Mouse (Mus musculus) cerebellum, adult 9-11 months (tissue): ENCODE results near the gene Ttc33.
A peak's percentile ranks its signal among the peaks of the same experiment; 100 is the strongest.
"Not testable (repeated sequence)": the region's sequence is repeated elsewhere in the genome, so short reads cannot be mapped to it uniquely, and the experiment has no call there.

ENCODE experiments used
- DNase-seq: peaks from one replicate; pipeline ENCODE4 v3.0.0; 2022

The Ttc33 gene

DNA sequence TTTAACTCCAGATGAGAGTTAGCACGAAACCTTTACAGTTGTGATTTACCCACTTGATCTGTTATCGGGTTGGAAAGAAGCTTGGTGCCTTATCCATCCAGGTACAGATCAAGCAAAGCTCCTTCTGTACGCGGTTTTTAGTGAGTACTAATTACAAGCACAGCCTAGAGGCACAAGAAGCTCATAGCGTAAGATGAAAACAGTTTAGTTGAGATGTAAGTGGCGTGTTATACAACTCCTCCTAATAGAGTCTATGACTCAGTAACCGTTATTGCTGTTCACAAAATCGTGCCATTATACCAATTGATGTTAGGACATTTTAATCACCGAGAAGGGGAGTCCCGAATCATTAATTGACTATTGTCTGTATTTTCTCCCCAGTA lies 959 bp downstream of the Ttc33 start:
- DNase-seq: no peak

DNA sequence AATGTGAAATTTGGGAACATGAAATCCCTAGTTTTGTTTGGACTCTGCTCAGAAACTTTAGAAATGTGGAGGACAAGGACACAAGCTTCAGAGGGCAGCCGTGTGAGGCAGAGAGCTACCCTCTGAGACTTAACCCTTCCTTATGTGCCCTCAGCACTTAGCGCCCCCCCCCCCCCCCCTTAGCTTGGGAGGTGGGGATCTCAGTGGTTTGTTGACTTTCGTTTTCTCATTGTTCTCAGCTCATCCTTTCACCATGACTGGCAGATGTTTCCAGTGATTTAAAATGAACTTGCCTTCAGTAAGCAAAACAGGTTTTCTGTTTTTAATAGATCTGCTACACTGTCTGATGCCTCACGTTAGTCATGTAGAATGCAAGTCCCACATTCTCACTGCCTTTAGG lies 1.8 kb downstream of the Ttc33 start:
- DNase-seq: no peak

DNA sequence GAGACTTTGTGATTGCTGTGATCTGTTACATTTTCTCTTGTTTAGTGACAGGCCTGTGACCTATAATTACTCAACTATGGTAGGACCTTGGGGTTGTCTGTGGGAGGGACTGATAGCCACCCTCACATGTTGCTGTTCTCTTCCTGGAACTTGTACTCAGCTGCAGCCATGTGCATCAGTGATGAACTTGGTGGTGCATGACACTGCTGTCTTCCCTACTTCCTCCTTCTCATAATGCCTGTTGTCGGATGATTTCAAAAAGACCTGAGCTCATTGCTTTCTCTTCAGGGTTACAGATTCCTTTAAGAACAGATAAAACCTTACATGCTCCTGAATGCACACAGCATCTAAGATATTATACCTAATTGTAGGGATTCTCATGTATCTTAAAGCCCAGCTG lies 2.7 kb downstream of the Ttc33 start:
- DNase-seq: no peak

DNA sequence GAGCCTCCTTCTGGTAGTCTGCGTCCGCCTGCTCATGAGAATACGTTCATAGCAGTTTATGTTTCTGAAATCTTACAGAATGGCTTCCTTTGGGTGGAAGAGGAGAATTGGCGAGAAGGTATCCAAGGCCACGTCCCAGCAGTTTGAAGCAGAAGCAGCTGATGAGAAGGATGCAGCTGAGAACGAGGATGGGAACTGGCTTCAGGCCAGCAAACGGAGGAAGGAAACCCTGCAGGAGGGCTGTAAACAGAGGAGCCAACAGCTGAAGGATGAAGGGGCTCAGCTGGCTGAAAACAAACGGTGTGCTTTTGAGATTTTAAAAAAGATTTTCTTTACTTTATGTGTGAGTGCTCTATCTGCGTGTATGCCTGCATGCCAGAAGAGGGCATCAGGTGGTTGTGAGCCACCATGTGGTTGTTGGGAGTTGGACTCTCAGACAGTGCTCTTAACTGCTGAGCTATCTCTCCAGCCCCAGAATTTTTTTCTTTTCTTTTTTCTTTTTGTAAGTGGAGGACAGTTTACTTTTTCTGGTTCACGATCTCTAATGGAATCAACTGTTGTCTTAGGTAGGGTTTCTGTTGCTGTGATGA lies 4.3 kb downstream of the Ttc33 start:
- DNase-seq: peak; percentile 19

DNA sequence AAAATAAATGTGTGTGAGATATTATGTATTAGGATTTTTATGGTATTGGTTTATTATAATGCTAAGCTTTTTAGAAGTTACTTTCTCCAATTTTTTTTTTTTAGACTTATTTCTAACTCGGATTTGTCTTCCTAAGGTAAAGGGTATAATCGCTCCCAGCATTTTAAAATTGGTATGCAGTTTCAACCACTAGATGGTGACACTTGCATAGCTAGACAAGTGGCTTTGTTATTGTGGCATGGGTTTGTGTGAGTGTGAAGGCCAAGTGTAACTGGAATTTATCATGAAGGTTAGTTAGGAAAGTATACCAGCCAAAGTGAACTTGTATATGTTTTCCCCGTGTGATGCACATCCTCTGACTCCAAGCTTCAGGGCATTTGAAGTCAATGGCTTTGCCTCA lies 8.5 kb downstream of the Ttc33 start:
- DNase-seq: no peak

DNA sequence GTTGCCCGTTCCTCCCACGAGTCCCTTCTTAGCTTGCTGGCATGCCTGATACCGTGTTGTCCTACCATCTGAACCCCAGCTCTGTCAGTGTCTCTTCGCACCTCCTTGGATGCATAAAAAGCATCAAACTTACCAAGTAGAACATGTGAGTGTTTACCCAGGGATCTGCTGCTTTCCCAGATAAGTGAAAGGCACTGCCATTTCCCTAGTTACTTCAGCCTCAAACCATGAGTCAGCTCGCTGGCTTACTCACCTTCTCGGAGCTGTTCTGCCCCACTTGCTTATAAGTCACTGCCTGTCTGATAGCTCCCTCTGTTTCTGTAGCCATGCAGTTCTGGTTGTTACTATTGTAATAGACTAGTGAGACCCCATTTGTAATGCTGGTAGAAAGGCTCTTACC lies 9.1 kb downstream of the Ttc33 start:
- DNase-seq: no peak

DNA sequence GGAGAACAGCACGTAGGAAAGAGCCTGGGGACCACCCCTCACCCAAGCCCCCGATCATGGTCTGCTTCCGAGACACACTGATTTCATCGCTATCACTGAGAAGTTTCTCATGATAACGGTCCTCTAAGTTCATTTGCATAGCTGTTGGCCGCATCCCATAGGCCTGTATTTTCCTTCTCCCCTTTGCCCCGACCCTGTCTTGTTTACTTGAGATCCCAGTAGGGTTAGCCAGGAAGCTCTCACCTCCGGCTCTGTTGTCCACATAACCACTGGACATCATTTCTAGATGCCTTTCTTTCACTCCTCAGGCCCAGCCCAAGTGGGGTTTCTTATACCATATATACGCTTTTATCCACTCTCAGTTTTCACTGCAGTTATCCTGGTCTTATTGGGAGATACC lies 9.6 kb downstream of the Ttc33 start:
- no peak for DNase-seq

DNA sequence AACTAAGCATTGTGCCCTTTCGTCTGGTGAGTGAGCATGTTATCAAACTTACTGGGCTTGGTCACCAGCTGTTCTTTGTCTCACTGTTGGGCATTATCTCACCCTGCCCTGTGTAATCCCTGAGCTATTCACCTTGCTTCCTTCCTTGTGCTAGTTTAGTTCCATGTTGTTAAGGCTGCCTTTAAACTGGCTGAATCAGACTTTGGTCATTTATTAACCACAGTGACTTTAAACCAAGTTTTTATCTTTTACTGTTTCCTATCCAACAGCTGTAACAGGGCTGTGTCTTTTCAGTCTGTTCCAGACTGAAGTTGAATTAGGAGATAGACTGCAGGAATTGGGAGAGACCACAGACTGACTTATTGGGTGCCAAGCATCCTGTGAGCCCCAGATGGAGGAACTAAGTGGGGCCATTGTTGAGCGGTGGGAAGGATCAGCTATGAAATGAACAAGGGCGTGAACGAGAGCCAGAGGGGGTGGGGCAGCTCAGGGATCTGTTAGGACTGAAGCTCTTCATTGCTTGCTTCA lies 10.7 kb downstream of the Ttc33 start:
- DNase-seq: no peak

DNA sequence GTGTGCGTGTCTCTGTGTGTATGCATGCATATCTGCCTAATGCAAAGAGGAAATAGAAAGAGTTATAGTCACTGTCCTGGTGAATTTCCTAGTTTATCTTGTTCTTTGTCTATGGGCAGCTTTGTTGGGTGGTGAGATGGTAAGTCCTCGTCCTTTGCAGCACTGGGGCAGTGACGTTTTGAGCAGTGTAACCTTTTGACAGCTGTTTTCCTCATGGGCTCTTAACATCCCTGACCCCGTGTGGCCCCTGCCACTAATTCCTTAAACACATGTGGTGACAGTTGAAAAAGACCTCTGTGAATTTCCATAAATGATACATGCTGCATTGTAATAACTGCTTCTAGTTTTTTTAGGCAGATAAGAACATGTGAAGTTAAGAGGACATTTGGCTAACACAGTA lies 11.4 kb downstream of the Ttc33 start:
- no peak for DNase-seq

DNA sequence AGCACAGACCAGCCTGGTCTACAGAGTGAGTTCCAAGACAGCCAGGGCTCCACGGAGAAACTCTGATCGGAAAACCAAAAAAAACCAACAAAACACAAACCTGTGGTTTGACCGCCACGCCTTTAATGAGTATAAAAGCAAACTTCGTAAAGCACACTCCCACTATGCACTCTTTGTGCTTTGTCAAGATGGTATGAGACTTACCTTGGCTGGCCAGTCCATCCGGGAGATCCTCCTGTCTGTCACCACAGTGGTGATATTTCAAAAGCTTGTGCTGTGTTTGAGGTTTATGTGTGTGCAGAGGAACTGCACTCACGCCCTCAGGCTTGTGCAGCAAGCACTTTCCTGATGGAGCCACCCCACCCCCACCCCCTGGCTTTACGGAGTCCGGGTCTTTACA lies 19.9 kb downstream of the Ttc33 start:
- DNase-seq: no peak

DNA sequence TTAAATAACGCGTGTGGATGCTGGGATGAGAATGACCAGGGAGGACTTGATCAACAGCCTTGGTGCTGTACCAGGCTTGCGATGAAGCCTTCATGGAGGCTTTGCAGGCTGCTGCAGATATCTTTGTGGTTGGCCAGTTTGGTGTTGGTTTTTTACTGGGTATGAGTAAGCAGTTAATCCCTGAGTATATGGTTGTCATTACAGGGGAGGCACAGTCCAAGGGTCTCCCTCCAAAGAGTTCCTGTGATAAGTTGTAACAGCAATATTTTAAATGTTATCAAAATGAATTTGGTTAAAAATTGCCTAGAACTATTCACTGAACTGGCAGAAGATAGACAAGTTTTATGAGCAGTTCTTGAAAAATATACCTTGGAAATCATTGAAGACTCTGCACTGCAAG lies 23.8 kb downstream of the Ttc33 start:
- no peak for DNase-seq

DNA sequence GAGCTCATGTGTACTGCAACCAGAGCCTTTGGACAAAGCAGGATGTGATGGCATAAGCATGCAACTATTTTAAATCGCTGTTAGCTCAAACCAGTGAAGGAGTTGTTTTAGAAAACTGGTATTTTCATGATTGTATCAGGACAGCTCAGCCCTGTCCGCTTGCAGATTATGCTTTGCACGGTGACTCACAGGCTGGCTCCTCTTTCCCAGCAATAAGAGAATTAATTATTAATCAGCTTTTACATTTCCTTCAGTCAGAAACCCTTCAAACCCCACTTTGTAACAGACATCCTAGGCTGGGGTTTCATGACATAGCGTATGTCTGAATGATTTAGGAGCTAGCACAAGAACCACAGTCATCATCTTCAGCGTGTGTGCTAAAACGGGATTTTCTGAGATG lies 35.2 kb downstream of the Ttc33 start:
- DNase-seq: no peak

DNA sequence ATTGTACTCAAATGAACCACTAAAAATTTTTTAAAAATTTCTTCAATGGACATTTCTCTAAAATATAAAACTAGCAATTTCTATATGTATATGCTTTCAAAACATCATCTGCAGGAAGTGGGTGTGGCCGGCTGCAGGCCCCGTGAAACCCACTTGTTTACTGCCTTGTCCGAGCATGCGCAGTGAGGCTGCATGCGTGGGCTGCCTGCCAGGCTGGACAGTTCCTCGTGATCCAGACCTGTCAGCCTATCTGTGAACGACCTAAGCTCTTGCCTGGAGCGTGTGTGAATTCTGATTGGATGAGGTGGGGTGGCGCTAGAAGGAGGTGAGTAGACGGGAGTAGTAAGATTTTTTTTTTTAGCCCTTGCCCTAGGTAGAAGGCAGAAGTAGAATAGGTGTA lies 45.4 kb downstream of the Ttc33 start:
- not testable (repeated sequence) for DNase-seq

DNA sequence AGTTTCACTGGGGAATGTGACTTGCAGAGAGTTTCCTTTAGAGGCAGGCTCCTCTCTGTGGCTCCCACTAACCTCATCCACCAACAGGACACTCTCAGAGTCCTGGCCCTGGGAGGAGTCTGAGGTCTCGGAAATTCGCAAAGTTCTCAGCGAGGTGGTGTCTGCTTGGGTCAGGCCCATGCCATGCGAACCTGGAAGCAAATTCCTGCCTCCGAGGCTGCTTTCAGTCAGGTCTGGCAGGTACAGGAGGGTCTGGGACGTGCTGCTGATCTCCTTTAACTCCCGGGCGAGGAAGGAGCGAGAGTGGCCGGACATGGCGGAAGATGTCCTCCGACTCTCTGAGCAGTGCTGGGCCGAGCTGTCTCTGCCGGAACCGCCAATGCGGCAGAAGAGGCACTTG lies 49.3 kb downstream of the Ttc33 start:
- DNase-seq: no peak

DNA sequence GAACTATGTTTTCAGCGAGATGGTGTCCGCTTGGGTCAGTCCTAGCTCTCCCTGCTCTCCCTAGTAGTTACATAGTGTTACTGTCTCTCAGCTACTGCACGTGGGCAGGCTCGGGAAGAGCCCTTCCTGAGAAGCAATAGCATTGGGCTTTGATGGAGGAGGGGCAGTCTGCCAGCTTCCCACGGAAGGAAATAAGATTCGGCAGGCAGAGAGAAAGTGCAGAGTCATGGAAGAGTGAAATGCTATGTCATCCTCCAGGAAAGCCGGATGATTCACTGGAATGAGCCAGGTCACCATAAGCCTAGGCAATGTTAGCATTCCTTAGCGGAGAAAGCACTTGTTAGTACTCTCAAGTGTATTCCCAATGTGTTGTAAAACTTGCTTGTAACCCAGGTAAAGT lies 50.2 kb downstream of the Ttc33 start:
- no peak for DNase-seq

DNA sequence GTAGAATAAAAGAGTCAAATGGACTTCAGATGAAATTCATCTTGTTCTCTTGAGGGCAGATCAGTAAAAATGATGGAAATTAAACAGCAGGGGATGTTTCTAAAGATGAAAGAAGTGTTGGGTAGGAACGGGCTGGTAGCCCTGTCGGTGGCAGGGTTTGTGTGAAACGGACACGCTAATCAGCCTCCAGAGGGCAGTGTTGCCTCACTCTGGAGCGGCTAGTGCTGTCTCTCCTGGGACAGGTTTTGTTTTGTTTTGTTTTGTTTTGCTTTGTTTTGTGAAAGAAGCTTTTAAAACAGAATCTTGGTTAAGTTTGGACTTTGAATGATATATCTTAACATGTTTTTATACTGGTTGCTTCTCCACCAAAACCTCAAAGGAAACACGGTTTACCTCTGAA lies 51.2 kb downstream of the Ttc33 start:
- DNase-seq: peak; percentile 31

DNA sequence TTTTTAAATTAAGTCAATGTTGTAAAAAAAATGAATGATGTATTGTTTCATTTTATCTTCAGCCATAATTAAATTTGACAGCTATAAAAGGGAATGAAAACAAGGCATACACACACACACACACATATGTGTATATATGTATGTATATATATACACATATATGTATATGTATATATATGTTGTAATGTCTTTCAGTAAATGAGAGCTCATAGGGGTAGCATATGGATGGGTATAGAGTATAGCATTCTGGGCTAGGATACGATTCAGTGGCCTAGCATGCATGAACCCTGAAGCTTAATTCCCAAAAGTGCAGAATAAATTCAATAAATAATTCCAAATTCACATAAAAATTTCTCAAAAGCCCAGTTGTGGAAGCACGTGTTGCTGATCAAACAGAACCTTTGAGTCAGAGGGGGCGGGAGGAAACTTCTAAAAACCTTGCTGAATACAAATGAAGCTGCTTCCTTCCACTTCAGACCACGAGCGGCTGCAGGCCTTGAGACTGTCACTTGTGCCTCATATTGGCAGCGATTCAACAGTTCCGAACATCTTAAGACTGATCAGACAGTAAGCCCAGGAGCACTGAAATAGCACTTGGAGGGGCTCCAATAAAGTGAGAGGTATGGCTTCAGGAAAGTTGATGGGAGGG lies 51.8 kb downstream of the Ttc33 start:
- DNase-seq: no peak

DNA sequence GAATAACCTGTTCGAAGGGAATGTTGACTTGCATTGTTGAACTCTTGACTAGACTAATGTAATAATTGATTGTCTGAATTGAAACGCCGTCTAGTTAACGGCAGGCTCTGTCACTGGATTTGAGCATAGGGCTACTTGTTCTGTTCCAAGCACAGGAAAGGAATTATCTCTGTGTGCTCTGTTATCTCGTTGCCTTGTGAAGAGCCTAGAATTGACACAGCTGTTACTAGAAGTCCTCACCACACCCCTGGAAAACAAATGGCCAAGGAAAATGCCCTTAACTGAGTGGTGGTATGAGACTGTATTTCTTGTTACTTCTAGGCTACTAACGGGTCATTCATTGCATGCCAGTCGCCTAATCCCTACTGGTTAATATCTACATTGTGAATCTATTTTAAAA lies 52.7 kb downstream of the Ttc33 start:
- no peak for DNase-seq

DNA sequence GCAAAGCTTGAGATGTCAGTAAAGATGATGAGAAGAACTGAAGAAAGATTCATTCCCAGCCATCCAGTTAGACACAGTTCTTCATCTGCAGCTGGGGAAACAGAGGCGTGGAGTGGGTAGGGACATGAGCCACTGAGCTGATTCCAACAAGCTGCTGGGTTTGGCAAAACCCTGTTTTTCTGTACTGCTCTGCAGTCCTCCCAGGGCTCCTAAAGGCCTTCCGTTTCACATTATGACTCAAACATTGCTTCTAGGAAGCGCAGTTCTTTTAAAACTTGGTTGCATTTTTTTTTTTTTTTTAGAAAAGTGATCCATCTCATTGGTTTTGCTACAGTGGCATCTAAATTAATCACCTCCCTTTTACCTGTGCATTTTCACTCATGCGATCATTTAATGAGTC lies 53.2 kb downstream of the Ttc33 start:
- no peak for DNase-seq

DNA sequence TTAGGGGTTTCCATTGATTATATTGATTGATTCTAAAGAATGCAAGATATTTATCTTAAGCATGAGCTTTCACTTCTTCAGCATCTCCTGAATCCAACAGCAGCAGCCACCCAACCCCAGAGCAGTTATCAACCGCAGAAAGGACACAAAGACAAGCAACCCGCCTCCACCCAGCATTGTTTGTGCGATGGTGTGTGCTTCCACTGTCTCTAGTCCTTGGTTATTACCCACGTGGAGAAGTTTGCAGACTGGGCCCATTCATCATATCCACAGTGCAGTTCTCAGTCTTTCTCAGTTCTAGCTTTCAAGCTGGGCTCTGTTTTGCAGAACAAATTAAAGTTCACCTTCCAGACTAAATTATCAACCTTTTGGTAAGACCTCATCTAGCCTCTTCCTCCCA lies 54.0 kb downstream of the Ttc33 start:
- no peak for DNase-seq

DNA sequence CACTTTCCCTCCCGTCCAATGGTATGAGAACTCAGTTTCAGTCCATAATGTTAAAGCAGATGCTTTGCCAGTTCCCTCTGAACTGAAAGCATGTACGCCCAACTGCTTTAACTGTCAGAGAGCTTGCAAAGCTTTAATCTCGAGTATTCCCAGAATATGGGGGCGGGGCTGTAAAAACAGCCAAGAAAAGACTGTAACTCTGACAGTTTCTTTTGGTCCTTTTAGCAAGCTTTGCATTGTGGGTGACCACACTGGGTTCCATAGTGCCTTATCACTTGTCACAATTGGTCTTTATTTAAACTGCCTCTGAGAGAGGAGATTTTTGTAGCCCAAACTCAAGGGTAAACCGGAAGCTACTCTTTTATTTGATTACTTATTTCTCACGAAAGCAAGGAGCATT lies 54.6 kb downstream of the Ttc33 start:
- DNase-seq: no peak

DNA sequence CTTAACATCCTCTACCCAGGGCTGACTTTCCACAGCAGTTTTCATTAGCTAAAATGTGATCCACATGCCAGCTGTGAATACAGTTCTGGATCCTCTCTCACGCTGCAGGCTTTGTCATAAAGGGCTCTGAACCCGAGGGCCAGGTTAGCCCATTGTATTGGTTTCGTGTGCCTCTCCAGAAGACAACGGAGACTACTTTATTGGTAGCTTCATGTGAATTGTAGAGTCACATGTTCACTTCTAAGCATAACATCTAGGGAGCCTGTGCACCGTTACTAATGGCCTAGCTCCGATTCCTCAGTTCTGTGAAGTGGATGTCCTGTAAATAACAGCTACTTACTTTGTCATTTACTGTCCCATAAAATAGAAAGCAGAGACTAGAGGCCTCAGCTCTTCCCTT lies 55.0 kb downstream of the Ttc33 start:
- DNase-seq: no peak

DNA sequence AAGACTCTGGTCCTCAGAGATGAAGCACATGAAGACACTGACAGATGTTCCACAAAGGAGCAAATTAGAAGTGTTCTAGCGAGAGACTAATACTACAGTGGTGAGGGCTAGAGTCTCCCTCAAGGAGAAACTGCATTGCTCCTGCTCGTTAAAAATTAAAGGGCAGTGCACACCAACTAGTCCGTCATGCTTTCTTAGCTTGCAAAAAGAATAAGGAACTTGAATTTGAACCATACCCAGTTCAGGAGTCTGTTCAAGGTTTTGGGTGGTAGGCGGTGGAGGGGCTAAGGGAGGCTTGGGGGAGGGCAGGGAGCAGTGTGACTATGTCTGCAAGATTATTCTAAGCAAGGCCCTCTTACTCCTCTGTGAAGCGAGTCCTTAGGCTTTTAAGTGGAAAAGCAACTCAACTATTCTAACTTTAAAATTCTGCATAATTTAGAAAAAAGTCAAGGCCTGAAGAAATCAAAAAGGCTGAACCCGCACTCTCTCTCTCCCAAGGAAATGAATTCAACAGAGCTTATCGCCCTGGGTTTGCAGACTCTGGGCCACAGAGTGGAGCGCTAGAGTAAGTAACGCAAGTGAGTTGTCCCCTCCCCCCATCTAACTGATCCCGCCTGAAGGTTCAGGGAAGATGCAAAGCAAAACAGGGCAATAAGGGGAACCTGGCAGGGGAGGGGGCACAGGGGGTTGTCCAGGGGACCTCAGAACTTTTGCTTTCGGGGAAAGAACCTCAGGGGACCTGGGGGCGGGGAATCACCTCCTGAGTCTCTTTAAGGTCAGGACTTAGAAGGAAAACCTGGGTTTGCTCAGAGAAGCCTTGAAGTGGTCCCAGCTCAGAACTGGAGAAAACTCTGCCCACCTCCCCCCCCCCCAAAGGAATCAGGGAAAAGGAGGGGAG lies 56.2 kb downstream of the Ttc33 start:
- DNase-seq: no peak
